Mouse (Mus musculus): ENCODE measurements at regions not wholly inside any gene's neighbourhood (a gene's known extent, or its start where the extent isn't known, plus 50 kb on each side); places are given as distances from the start of the nearest gene placed in this dataset.

DNA sequence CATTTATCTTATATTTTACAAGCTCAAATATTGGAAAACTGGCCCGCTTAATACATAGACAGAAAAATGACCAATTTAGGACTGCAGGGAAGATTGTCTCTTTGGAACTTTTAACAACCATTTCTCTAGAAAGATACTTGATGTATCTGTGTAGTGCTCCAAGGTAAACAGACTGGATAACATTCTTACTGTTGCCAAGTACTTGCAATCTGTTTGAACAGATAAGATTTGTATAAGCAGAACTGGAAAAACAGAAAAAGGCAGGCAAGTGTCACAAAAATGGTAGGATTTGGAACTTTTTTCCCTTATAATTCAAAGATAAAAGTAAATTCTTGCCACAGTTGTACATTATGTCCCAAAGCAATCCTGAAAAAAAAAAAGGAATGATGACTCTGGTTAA, 488.1 kb upstream of the St8sia4 start:
- no peak for TF ChIP-seq EP300 (IDR thresholded peaks at IDR 0.05; ENCODE audit: low read depth)
- no peak for TF ChIP-seq CTCF (IDR thresholded peaks at IDR 0.05; ENCODE audit: low read depth)
